Mouse (Mus musculus) stomach, embryonic 15.5 days (tissue): ENCODE measurements at regions not wholly inside any gene's neighbourhood (a gene's known extent, or its start where the extent isn't known, plus 50 kb on each side); places are given as distances from the start of the nearest gene placed in this dataset.

Experiments
- ATAC-seq: fragments of 200-750 bp; cut with Nextera tagmentation; 2 replicates; pipeline ENCODE4 v1.8.0; 2017; ENCODE audit warnings: low read depth, moderate number of reproducible peaks, moderate TSS enrichment; ENCODE audit not compliant: insufficient read depth, low FRiP score
- H3K27ac ChIP-seq: fragments of 300-500 bp; sonication (generic); 2 replicates; pipeline ENCODE4 v1.5.1; 2015; ENCODE audit warnings: mild to moderate bottlenecking, inconsistent platforms
- H3K27me3 ChIP-seq: fragments of 300-500 bp; sonication (generic); replicated peaks from 2 replicates; pipeline ENCODE4 v1.6.1; 2015; ENCODE audit warnings: inconsistent platforms
- H3K36me3 ChIP-seq: fragments of 300-500 bp; sonication (generic); 2 replicates; pipeline ENCODE4 v1.6.1; 2015; ENCODE audit warnings: inconsistent platforms
- H3K4me1 ChIP-seq: fragments of 300-500 bp; sonication (generic); 2 replicates; pipeline ENCODE4 v1.6.1; 2015; ENCODE audit warnings: inconsistent platforms
- H3K4me2 ChIP-seq: fragments of 300-500 bp; sonication (generic); 2 replicates; pipeline ENCODE4 v1.6.1; 2015; ENCODE audit warnings: mild to moderate bottlenecking, inconsistent platforms
- H3K4me3 ChIP-seq: fragments of 300-500 bp; sonication (generic); replicated peaks from 2 replicates; pipeline ENCODE4 v1.5.1; 2015; ENCODE audit warnings: inconsistent platforms
- H3K9ac ChIP-seq: fragments of 300-500 bp; sonication (generic); 2 replicates; pipeline ENCODE4 v1.6.1; 2015; ENCODE audit warnings: inconsistent platforms
- H3K9me3 ChIP-seq: fragments of 300-500 bp; sonication (generic); 2 replicates; pipeline ENCODE4 v1.6.1; 2016; ENCODE audit warnings: inconsistent platforms
- WGBS: fragments of 180-500 bp; shearing (Covaris S2); methylation state at CpG from one replicate; pipeline ENCODE4 v1.1.7; 2015; 5-methylcytosine and 5-hydroxymethylcytosine counted together

DNA sequence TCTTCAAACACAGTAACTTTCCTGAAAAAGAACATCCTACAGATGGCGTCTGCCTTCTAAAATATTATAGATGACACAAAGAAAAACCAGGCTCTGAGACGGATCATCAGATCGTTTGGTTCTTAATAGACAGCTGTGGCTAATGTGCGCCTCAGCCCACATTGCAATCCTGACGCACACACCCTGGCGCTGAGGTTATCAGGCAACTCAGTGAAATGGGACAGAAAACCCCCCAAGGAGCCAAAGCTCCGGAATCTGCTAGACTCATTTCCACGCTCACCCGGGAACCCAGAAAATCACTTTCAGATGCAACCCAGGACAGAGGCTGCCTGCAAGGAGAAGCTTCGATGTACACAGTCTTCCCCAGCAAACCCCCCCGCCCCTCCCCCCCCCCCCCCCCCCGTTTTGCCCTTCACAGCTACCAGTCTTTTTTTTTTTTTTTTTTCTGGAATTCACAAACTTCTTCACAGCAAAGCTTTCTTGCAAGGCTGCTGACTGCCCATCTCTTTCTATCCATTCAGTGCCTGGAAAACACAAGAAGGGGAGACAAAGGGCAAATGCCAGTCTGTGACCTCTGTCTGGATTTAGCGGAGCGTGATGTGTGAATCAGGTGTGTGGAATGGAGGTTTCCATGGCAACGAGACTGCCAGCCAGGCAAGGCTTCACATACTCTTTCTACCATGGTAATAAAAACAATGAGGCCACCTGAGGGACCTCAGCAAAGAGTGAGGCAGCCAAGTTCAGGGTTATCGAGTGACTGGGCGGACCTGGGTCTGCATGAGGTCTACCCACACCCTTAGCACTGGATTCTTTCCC is 286.9 kb downstream of the Gm11361 start:
- no peaks in the 10 kb centered on the region for H3K27me3 ChIP-seq
- WGBS: 32% methylated on average over 15 of the region's 17 CpGs
- H3K9me3 ChIP-seq: no peaks in the 10 kb centered on the region
- H3K27ac ChIP-seq: no peak overlapping the region
- ATAC-seq: peak; percentile 62; the same call in 1 of the 2 replicates
- no peak overlapping the region for H3K4me3 ChIP-seq
- H3K36me3 ChIP-seq: no peaks in the 10 kb centered on the region
- H3K9ac ChIP-seq: no peak overlapping the region
- no peaks in the 10 kb centered on the region; the same call in 1 of the 2 replicates for H3K4me1 ChIP-seq
- peak overlapping the region; percentile 13; the same call in 1 of the 2 replicates for H3K4me2 ChIP-seq

DNA sequence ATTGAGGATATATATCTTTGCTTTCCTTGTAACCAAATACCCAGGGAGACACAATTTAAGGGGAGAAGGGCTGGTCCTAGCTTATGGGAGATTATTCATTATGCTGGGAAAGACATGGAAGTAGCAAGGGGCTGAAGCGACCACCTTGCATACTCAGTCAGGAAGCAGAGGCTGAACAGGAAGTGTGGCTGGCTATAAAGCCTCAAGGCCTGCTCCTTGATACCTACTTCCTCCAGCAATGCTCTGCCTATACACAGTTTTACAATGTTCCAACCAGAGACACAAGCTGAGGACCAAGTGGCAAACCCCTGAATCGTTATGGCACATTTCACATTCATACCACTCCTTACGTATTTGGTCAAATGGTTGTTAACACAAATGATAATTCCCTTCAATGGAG is 284.3 kb downstream of the Gm11361 start:
- 84% methylated on average over 3 of the region's 3 CpGs for WGBS

GRCm38 (mm10) chr13:28533080-28533479 is 275.8 kb downstream of the Gm11361 start:
- Histone ChIP-seq H3K4me3 (no peak overlapping the region), H3K4me1 (peaks cover 10% of the 10 kb centered on the region; the same call in 1 of the 2 replicates), H3K9ac (no peak overlapping the region), H3K27ac (no peak overlapping the region), H3K36me3 (no peaks in the 10 kb centered on the region), H3K9me3 (no peaks in the 10 kb centered on the region), H3K4me2 (no peak overlapping the region), H3K27me3 (no peaks in the 10 kb centered on the region)
- no peak for ATAC-seq
- 85% methylated on average over 1 of the region's 1 CpGs for WGBS

More for the DNA sequence above, 284.3 kb downstream of the Gm11361 start:
- Histone ChIP-seq H3K36me3 (no peaks in the 10 kb centered on the region), H3K9me3 (no peaks in the 10 kb centered on the region), H3K4me2 (no peak overlapping the region), H3K27ac (no peak overlapping the region), H3K4me1 (no peaks in the 10 kb centered on the region; the same call in 1 of the 2 replicates), H3K9ac (no peak overlapping the region), H3K4me3 (no peak overlapping the region), H3K27me3 (no peaks in the 10 kb centered on the region)
- ATAC-seq: no peak

DNA sequence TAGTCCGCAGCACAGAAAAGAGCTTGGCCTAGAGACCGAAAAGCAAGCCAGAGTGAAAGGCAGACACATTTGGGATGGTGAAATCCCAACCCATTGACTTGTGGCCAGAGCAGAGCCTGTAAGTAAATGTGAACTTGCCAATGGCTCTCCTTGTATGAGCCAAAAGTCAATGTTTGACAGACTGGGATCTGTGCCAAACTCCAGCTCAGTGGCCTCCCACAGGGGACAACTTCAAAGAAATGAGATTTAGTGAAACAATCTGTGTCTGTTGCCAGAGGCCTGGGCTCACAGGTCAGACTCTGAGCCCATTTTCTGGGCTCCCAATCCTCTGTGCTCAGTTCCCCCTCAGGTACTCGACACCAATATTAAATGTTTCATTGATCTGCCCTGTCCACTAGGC is 274.9 kb downstream of the Gm11361 start:
- Histone ChIP-seq H3K27ac (no peak overlapping the region), H3K4me1 (peaks cover 10% of the 10 kb centered on the region; the same call in 1 of the 2 replicates), H3K36me3 (no peaks in the 10 kb centered on the region), H3K27me3 (no peaks in the 10 kb centered on the region), H3K9me3 (no peaks in the 10 kb centered on the region), H3K9ac (no peak overlapping the region), H3K4me2 (no peak overlapping the region), H3K4me3 (no peak overlapping the region)
- peak; percentile 68 for ATAC-seq
- 65% methylated on average over 3 of the region's 3 CpGs for WGBS

DNA sequence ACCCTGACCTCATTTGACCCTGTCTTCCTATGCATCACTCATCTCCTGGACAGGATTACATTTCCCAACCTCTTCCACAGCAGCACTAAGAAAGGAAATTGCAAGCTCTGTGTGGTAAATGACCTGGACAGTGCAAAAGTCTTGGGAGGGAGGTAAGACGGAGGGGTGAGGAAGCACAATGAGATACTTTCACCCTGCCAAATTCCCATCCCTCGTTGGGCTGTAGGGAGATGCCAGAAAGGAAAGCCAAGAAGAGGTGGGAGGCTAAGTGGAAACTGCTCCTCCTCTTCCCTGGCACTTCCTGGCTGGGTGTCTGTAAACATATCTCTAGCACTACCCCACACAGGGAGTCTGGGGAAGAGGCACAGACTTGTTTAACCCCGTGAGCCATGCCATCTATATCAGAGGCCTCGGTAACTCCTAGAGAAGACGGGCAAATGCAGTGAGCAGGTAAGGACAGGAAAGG is 274.2 kb downstream of the Gm11361 start:
- H3K4me1 ChIP-seq: peaks cover 10% of the 10 kb centered on the region; the same call in 1 of the 2 replicates
- no peak for ATAC-seq
- H3K27me3 ChIP-seq: no peaks in the 10 kb centered on the region
- H3K27ac ChIP-seq: no peak overlapping the region
- WGBS: 71% methylated on average over 5 of the region's 5 CpGs
- H3K4me3 ChIP-seq: no peak overlapping the region
- no peaks in the 10 kb centered on the region for H3K36me3 ChIP-seq
- H3K9ac ChIP-seq: no peak overlapping the region
- no peaks in the 10 kb centered on the region for H3K9me3 ChIP-seq
- H3K4me2 ChIP-seq: no peak overlapping the region

GRCm38 (mm10) chr13:28530947-28531346 is 273.6 kb downstream of the Gm11361 start:
- Histone ChIP-seq H3K9me3 (no peaks in the 10 kb centered on the region), H3K9ac (no peak overlapping the region), H3K27ac (no peak overlapping the region), H3K36me3 (no peaks in the 10 kb centered on the region), H3K27me3 (no peaks in the 10 kb centered on the region), H3K4me1 (peaks cover 10% of the 10 kb centered on the region; the same call in 1 of the 2 replicates), H3K4me2 (no peak overlapping the region), H3K4me3 (no peak overlapping the region)
- no peak for ATAC-seq
- WGBS: 84% methylated on average over 3 of the region's 3 CpGs

DNA sequence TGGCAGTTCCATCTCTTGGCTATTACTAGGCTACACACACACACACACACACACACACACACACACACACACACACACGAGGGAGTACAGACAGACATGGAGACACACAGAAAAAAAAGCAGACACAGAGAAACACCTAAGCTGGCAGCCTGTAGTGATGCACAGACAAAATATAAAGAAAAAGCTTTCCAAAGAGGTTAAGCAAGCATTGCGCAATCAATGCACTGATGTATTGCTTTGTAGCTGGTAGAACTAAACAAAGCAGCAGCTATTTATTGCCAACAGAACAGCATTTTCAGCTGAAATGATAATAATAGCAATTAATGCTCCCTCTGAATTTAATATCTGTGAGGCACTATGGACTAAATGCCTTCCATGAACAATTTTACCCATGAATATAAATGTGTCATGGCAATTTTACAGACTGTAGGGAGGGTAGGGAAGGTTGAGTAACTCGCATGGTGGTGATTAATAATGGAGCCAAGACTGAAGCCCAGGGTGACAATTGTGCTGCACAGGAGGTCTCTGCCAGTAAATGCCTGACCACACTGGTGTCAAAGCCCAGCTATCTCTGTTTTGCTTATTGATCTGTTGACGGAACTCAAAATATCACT is 271.7 kb downstream of the Gm11361 start:
- Histone ChIP-seq H3K36me3 (no peaks in the 10 kb centered on the region), H3K27me3 (no peaks in the 10 kb centered on the region), H3K4me3 (no peak overlapping the region), H3K4me2 (no peak overlapping the region), H3K9me3 (no peaks in the 10 kb centered on the region), H3K4me1 (peaks cover 10% of the 10 kb centered on the region; the same call in 1 of the 2 replicates), H3K9ac (no peak overlapping the region), H3K27ac (no peak overlapping the region)
- WGBS: 69% methylated on average over 4 of the region's 4 CpGs
- ATAC-seq: no peak

- Histone ChIP-seq H3K4me3 (no peak overlapping the region), H3K27ac (no peak overlapping the region), H3K4me1 (no peaks in the 10 kb centered on the region), H3K36me3 (no peaks in the 10 kb centered on the region), H3K27me3 (no peaks in the 10 kb centered on the region), H3K9me3 (no peaks in the 10 kb centered on the region), H3K4me2 (no peak overlapping the region), H3K9ac (no peak overlapping the region)
- no peak for ATAC-seq
- WGBS: 98% methylated on average over 1 of the region's 1 CpGs
Observed at GRCm38 (mm10) chr13:28526299-28526698, 269.0 kb downstream of the Gm11361 start.

- Histone ChIP-seq H3K4me3 (no peak overlapping the region), H3K4me2 (no peak overlapping the region), H3K9ac (no peak overlapping the region), H3K27ac (no peak overlapping the region), H3K9me3 (no peaks in the 10 kb centered on the region), H3K4me1 (no peaks in the 10 kb centered on the region), H3K36me3 (no peaks in the 10 kb centered on the region), H3K27me3 (no peaks in the 10 kb centered on the region)
- WGBS: 93% methylated on average over 3 of the region's 3 CpGs
- no peak for ATAC-seq
Observed at GRCm38 (mm10) chr13:28524411-28524810, 267.1 kb downstream of the Gm11361 start.

- Histone ChIP-seq H3K27me3 (no peaks in the 10 kb centered on the region), H3K4me2 (no peak overlapping the region), H3K4me1 (no peaks in the 10 kb centered on the region), H3K9ac (no peak overlapping the region), H3K4me3 (no peak overlapping the region), H3K27ac (no peak overlapping the region), H3K9me3 (no peaks in the 10 kb centered on the region), H3K36me3 (no peaks in the 10 kb centered on the region)
- ATAC-seq: no peak
- 56% methylated on average over 1 of the region's 1 CpGs for WGBS
Observed at GRCm38 (mm10) chr13:28520127-28520482, 262.8 kb downstream of the Gm11361 start.

GRCm38 (mm10) chr13:28519383-28520126 is 262.2 kb downstream of the Gm11361 start:
- no peaks in the 10 kb centered on the region for H3K36me3 ChIP-seq
- ATAC-seq: no peak

DNA sequence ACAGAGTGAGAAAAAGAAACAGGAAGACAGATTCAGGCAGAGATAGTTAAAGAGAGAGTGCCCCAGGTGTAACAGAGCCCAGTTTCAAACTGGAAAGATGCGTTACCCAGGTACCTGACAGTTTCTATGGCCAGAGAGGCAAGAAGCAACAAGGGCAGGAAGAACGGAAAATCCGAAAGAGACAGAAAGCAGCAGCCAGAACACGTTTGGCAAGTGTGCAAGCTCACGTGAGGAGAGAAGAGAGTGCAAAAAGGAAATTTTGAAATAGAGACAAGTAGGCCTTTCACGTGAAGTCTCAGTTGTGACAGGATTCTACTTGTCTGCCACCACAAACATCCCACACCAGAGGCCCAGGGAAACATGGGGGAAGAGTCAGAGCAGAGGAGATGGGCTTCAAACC is 259.8 kb downstream of the Gm11361 start:
- ATAC-seq: no peak
- Histone ChIP-seq H3K36me3 (no peaks in the 10 kb centered on the region), H3K4me3 (no peak overlapping the region), H3K27ac (no peak overlapping the region), H3K4me2 (no peak overlapping the region), H3K27me3 (no peaks in the 10 kb centered on the region), H3K9ac (no peak overlapping the region), H3K4me1 (no peaks in the 10 kb centered on the region; the same call in 1 of the 2 replicates), H3K9me3 (no peaks in the 10 kb centered on the region)
- WGBS: 51% methylated on average over 6 of the region's 6 CpGs

More at GRCm38 (mm10) chr13:28519383-28520126, 262.2 kb downstream of the Gm11361 start:
- Histone ChIP-seq H3K27me3 (no peaks in the 10 kb centered on the region), H3K9ac (no peak overlapping the region), H3K9me3 (no peaks in the 10 kb centered on the region), H3K4me2 (no peak overlapping the region), H3K27ac (no peak overlapping the region), H3K4me1 (no peaks in the 10 kb centered on the region), H3K4me3 (no peak overlapping the region)
- 43% methylated on average over 3 of the region's 3 CpGs for WGBS
